Mouse (Mus musculus): Measurements from ENCODE around the gene Dkkl1. TPM values are rescaled to one million over a fixed set of nuclear protein-coding genes. Genes with fewer than 3 reads are reported as not detected.

The Dkkl1 gene
- polyA plus RNA-seq, 1 experiment: 4.2 TPM

DNA sequence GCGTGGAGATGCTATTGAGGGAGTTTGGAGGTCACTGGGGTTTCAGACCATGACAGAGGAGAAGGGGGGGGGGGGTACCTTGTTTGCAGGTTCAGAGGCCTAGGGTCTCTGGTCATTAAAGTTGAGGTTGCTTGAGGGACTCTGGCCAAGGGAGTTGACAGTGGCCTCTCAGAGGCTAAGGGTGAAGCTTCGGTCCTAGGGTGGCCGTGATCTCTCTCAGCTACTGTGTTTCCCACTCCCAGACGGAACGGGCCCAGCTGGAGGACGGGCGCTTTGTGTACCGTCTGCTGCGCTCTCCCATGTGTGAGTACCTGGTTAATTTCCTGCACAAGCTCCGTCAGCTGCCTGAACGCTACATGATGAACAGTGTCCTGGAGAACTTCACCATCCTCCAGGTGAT, 20.0 kb upstream of the Dkkl1 start:
- H3K4me3 ChIP-seq (ENCODE audit: low read depth, low read length): no peak overlapping the region
- no peak overlapping the region for H3K9ac ChIP-seq (ENCODE audit: low read depth, poor library complexity, severe bottlenecking)
- TF ChIP-seq CTCF (IDR thresholded peaks at IDR 0.05; ENCODE audit: low read depth, low read length) (no peak), EP300 (IDR thresholded peaks at IDR 0.05; ENCODE audit: insufficient read depth, low read depth, low read length) (no peak), POLR2A (IDR thresholded peaks at IDR 0.05; ENCODE audit: insufficient read depth, low read length) (no peak)
- peaks cover 7% of the 10 kb centered on the region for H3K4me1 ChIP-seq (ENCODE audit: control insufficient read depth, insufficient read depth, low read length)
- no peaks in the 10 kb centered on the region for H3K9me3 ChIP-seq (replicated peaks; ENCODE audit: control insufficient read depth, insufficient read depth, low read length, poor library complexity, severe bottlenecking)
- H3K36me3 ChIP-seq (ENCODE audit: control insufficient read depth, insufficient read depth, low read length, poor library complexity, severe bottlenecking): 0 out of 2 replicates have a peak, but pooled peaks cover 5% of the 10 kb centered on the region
- H3K27me3 ChIP-seq (ENCODE audit: control insufficient read depth, insufficient read depth, low read length, poor library complexity, severe bottlenecking): no peaks in the 10 kb centered on the region
- H3K27ac ChIP-seq (ENCODE audit: insufficient read depth, low read length): no peak overlapping the region

DNA sequence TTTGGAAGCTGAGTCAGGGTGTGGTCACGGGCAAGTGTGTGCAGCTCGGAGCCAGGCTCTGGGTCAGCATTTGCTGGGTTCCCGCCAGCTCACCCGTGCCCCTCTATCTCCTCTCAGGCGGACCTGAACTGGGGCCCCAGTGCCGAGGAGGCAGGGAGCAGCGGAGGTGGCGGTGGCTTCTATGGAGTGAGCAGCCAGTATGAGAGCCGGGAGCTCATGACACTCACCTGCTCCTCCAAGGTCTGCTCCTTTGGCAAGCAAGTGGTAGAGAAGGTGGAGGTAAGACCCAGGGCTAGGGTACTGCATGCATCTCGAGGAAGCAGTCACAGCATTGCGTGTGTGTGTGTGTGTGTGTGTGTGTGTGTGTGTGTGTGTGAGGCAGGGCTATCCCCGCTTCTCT, 19.2 kb upstream of the Dkkl1 start:
- no peak for TF ChIP-seq EP300 (IDR thresholded peaks at IDR 0.05; ENCODE audit: insufficient read depth, low read depth, low read length)
- no peak for TF ChIP-seq CTCF (IDR thresholded peaks at IDR 0.05; ENCODE audit: low read depth, low read length)
- TF ChIP-seq POLR2A (IDR thresholded peaks at IDR 0.05; ENCODE audit: insufficient read depth, low read length): no peak
- H3K9me3 ChIP-seq (replicated peaks; ENCODE audit: control insufficient read depth, insufficient read depth, low read length, poor library complexity, severe bottlenecking): no peaks in the 10 kb centered on the region
- H3K27me3 ChIP-seq (ENCODE audit: control insufficient read depth, insufficient read depth, low read length, poor library complexity, severe bottlenecking): no peaks in the 10 kb centered on the region
- H3K4me1 ChIP-seq (ENCODE audit: control insufficient read depth, insufficient read depth, low read length): peaks cover 7% of the 10 kb centered on the region
- 0 out of 2 replicates have a peak, but pooled peaks cover 5% of the 10 kb centered on the region for H3K36me3 ChIP-seq (ENCODE audit: control insufficient read depth, insufficient read depth, low read length, poor library complexity, severe bottlenecking)
- H3K27ac ChIP-seq (ENCODE audit: insufficient read depth, low read length): no peak overlapping the region
- no peak overlapping the region for H3K9ac ChIP-seq (ENCODE audit: low read depth, poor library complexity, severe bottlenecking)
- no peak overlapping the region for H3K4me3 ChIP-seq (ENCODE audit: low read depth, low read length)

DNA sequence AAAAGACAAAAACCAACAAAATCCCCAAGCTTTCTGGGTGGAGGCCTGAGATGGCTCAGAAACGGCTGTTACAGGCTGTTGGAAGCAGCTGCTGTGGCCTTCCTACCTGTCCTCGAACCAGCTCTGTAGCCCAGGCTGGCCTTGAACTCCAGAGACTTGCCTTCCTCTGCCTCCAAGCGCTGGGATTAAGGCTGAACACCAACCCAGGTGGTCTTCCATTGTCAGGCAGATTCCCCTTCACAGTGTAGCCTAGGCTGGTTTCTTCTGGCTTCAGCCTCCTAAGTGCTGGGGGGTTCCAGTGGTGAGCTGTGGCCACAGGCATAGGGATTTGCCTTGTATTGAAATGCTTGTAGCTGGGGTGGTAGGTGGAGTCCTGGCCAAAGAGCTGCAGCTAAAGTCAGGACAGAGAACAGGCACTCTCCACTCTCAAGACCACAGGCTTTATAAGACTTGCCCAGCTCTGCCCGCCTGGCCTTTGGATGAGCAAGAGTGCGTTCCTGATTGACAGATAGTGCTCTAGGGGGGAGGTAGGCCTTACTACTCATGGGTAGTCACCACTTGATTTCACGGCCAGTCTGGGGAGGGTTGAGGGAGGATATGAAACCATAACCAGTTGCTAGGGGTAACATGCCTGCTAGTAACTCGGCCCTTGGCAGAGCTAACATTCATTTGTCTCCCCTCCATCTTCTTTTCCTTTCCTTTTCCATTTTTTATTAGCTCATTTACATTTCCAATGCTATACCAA, 17.7 kb upstream of the Dkkl1 start:
- H3K4me1 ChIP-seq (ENCODE audit: control insufficient read depth, insufficient read depth, low read length): peaks cover 7% of the 10 kb centered on the region

DNA sequence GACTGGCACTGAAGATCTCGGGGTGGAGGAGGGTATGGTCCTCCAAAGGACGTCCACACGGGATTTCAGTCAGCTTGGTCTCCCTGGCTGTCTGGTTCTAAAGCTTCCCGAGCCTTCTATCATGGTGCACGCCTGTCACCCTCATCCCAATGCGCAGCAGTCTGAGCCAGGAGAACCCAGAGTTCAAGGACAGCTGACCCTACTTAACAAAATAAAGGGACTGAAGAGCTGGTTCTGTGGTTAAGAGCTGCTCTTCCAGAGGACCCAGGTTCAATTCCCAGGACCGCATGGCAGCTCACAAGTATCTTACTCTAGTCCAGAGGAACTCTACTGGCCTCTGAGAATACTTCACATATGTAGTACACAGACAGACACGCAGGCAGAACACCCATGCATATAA, 17.1 kb upstream of the Dkkl1 start:
- Histone ChIP-seq H3K36me3 (ENCODE audit: control insufficient read depth, insufficient read depth, low read length, poor library complexity, severe bottlenecking) (peaks cover 11% of the 10 kb centered on the region; the same call in 1 of the 2 replicates), H3K27me3 (ENCODE audit: control insufficient read depth, insufficient read depth, low read length, poor library complexity, severe bottlenecking) (no peaks in the 10 kb centered on the region), H3K9ac (ENCODE audit: low read depth, poor library complexity, severe bottlenecking) (no peak overlapping the region), H3K9me3 (replicated peaks; ENCODE audit: control insufficient read depth, insufficient read depth, low read length, poor library complexity, severe bottlenecking) (no peaks in the 10 kb centered on the region), H3K4me3 (ENCODE audit: low read depth, low read length) (no peak overlapping the region), H3K27ac (ENCODE audit: insufficient read depth, low read length) (peak overlapping the region; percentile 49), H3K4me1 (ENCODE audit: control insufficient read depth, insufficient read depth, low read length) (peaks cover 7% of the 10 kb centered on the region)
- TF ChIP-seq CTCF (IDR thresholded peaks at IDR 0.05; ENCODE audit: low read depth, low read length): no peak
- TF ChIP-seq POLR2A (IDR thresholded peaks at IDR 0.05; ENCODE audit: insufficient read depth, low read length): no peak
- TF ChIP-seq EP300 (IDR thresholded peaks at IDR 0.05; ENCODE audit: insufficient read depth, low read depth, low read length): 0 out of 2 replicates have a peak, but pooled peaks have one; percentile 30

More for the DNA sequence above, 17.7 kb upstream of the Dkkl1 start:
- H3K4me3 ChIP-seq (ENCODE audit: low read depth, low read length): no peak overlapping the region
- H3K9ac ChIP-seq (ENCODE audit: low read depth, poor library complexity, severe bottlenecking): no peak overlapping the region
- peaks cover 11% of the 10 kb centered on the region; the same call in 1 of the 2 replicates for H3K36me3 ChIP-seq (ENCODE audit: control insufficient read depth, insufficient read depth, low read length, poor library complexity, severe bottlenecking)
- TF ChIP-seq POLR2A (IDR thresholded peaks at IDR 0.05; ENCODE audit: insufficient read depth, low read length) (no peak), EP300 (IDR thresholded peaks at IDR 0.05; ENCODE audit: insufficient read depth, low read depth, low read length) (peak; percentile 96)
- no peaks in the 10 kb centered on the region for H3K27me3 ChIP-seq (ENCODE audit: control insufficient read depth, insufficient read depth, low read length, poor library complexity, severe bottlenecking)
- peak overlapping the region; percentile 95 for H3K27ac ChIP-seq (ENCODE audit: insufficient read depth, low read length)
- H3K9me3 ChIP-seq (replicated peaks; ENCODE audit: control insufficient read depth, insufficient read depth, low read length, poor library complexity, severe bottlenecking): no peaks in the 10 kb centered on the region

DNA sequence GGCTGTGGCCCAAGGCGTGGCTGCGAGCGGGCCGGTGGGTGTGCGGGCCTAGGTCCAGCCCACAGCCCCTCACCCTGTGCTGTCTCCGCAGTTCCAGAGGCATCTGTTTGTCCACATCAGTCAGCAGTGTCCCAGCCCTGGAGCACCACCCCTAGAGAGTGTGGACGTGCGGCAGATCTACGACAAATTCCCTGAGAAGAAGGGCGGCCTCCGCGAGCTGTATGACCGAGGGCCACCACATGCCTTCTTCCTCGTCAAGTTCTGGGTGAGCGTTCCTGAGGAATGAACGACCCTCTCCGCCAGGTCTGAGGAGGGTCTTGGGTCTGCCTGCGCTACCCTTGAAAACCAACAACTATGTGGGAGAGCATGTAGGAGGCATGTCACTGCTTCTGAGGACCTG, 16.6 kb upstream of the Dkkl1 start:
- H3K4me3 ChIP-seq (ENCODE audit: low read depth, low read length): peak overlapping the region; percentile 1; the same call in 1 of the 2 replicates
- H3K27me3 ChIP-seq (ENCODE audit: control insufficient read depth, insufficient read depth, low read length, poor library complexity, severe bottlenecking): no peaks in the 10 kb centered on the region
- H3K4me1 ChIP-seq (ENCODE audit: control insufficient read depth, insufficient read depth, low read length): peaks cover 7% of the 10 kb centered on the region
- H3K36me3 ChIP-seq (ENCODE audit: control insufficient read depth, insufficient read depth, low read length, poor library complexity, severe bottlenecking): peaks cover 11% of the 10 kb centered on the region; the same call in 1 of the 2 replicates
- H3K27ac ChIP-seq (ENCODE audit: insufficient read depth, low read length): peak overlapping the region; percentile 49
- no peaks in the 10 kb centered on the region for H3K9me3 ChIP-seq (replicated peaks; ENCODE audit: control insufficient read depth, insufficient read depth, low read length, poor library complexity, severe bottlenecking)
- no peak overlapping the region for H3K9ac ChIP-seq (ENCODE audit: low read depth, poor library complexity, severe bottlenecking)
- no peak for TF ChIP-seq EP300 (IDR thresholded peaks at IDR 0.05; ENCODE audit: insufficient read depth, low read depth, low read length)
- no peak for TF ChIP-seq CTCF (IDR thresholded peaks at IDR 0.05; ENCODE audit: low read depth, low read length)
- no peak for TF ChIP-seq POLR2A (IDR thresholded peaks at IDR 0.05; ENCODE audit: insufficient read depth, low read length)

DNA sequence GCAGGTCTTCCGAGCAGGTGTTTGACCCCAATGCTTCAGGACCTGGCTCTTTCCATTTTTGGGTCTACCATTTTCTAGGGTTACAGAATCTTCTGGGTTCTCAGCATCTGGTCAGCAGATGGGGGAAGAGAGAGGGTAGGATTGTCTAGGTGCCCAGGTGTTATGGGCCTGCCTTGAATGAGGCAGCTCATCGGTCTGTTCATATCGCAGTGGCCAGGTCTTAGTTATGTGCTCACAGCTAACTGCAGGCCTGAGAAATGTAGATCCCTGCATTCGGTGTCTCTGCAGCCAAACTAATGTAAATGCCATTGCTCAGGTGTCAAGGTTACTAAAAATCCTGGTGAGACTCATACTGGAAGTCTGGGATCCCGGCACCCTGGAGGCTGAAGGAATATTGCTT, 14.5 kb upstream of the Dkkl1 start:
- peaks cover 6% of the 10 kb centered on the region; the same call in 1 of the 2 replicates for H3K36me3 ChIP-seq (ENCODE audit: control insufficient read depth, insufficient read depth, low read length, poor library complexity, severe bottlenecking)

More for the DNA sequence above, 14.5 kb upstream of the Dkkl1 start:
- no peaks in the 10 kb centered on the region for H3K27me3 ChIP-seq (ENCODE audit: control insufficient read depth, insufficient read depth, low read length, poor library complexity, severe bottlenecking)
- TF ChIP-seq CTCF (IDR thresholded peaks at IDR 0.05; ENCODE audit: low read depth, low read length) (no peak), POLR2A (IDR thresholded peaks at IDR 0.05; ENCODE audit: insufficient read depth, low read length) (no peak), EP300 (IDR thresholded peaks at IDR 0.05; ENCODE audit: insufficient read depth, low read depth, low read length) (no peak)
- no peak overlapping the region for H3K4me3 ChIP-seq (ENCODE audit: low read depth, low read length)
- H3K27ac ChIP-seq (ENCODE audit: insufficient read depth, low read length): no peak overlapping the region
- H3K4me1 ChIP-seq (ENCODE audit: control insufficient read depth, insufficient read depth, low read length): peaks cover 7% of the 10 kb centered on the region
- H3K9me3 ChIP-seq (replicated peaks; ENCODE audit: control insufficient read depth, insufficient read depth, low read length, poor library complexity, severe bottlenecking): no peaks in the 10 kb centered on the region
- H3K9ac ChIP-seq (ENCODE audit: low read depth, poor library complexity, severe bottlenecking): no peak overlapping the region
